Mouse (Mus musculus) heart, adult 9 months (tissue): ENCODE data around the gene Map7d2.
A peak's percentile ranks its signal among the peaks of the same experiment; 100 is the strongest.
"Not testable (repeated sequence)": the region's sequence is repeated elsewhere in the genome, so short reads cannot be mapped to it uniquely, and the experiment has no call there.

Source experiments
- DNase-seq, 2 experiments: peaks; one replicate each; pipeline ENCODE4 v3.0.0; 2022; ENCODE audit warnings: low spot score in 2 of 2

Gene Map7d2

DNA sequence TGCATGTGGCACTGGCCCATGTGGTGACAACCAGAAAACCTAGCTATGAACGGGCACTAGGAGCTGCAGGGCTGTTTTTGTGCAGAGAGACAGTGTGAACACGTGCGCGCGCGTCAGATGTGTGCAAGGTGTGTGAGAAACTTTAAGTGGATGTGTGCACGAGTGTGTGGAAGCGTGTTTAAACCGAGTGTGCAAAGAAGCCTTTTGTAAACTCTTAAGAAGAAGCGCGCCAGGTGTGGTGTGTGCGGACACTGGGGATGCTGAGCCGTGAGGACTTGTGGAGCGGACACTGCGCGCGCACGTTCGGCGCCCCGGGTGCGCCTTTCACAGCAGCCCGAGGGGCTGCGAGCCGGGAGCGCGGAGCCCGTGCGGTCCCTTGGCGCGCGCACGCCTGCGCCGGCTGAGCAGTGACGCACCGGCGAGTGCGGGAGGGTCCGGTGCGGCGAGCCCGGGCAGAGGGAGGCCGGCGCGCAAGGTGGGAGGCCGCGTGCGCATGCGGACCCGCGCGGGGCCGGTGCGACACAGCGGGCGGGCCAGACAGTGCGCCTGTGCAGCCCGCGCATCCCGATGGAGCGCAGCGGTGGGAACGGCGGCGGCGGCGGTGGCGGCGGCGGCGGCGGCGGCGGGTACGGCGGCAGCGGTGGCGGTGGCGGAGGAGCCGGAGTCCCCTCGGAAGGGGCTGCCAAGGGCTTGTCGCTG lies at the start of gene Map7d2:
Map7d2 (plus strand) TSS at position 443 of the 699 bp plus-strand sequence.
- no peak for DNase-seq

DNA sequence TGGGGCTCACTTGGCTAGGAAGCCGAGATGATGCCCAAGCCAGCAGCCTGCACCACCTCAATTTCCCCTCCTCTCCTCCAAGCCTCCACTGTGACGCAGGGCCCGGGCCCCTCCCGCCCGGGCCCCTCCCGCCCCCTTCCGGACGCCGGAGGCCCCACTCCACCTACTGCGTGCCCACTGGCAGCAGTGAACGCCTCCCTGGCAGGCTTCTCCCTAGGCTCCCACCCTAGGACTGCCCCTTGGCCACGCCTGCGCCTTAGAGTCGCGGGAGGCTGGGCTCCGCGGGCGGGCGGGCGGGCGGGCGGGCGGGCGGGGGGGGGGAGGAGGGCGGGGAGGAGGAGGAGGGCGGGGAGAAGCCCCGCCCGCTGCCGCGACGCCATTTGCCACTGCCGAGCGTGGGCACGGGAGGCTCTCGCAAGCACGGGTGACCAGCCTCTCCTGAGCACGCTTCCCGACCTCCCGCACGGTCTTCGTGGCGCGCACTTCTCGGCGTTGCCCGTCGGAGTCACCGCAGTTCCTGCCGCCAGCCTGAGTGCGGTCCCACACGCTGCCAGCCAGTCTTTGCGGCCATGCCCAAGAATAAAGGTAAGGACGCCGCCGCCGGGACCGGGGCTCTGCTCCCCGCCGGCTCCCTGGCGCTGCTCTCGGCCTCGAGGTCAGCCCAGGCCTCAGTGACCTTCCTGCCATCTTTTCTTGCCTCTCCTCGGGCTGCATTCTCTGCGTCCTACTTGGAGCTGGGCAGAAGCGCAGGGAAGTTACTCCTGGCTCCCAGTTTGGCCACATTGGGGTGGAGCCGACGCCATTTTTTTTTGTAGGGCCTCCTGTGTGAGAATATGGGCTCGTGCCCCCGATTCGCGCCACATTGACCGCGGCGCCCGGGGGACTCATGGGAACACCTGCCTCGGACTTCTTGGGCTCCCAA lies 42.3 kb upstream of the Map7d2 start, which contains the start of gene Eif1ax:
Eif1ax (plus strand) TSS at position 348 of the 922 bp plus-strand sequence.
- DNase-seq: peak; percentile 67 to 82

DNA sequence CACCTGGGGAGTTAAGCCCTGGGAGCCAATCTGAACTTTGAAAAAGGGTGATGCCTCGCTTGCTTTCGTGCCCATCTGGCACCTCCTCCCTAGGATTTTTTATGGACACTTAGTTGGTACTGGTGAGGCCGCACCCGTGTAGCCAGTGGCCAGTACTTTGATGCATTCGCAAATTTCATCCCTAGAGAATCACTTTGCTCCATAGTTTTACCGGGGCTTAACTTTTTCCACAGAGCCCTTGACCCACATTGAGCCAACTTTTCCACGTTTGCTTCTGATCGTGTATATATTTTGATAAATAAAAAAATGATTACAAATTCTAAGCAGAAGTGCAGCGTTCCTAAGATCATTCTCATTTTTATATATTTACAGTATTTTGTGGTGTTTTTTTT lies 41.6 kb upstream of the Map7d2 start:
- no peak for DNase-seq

DNA sequence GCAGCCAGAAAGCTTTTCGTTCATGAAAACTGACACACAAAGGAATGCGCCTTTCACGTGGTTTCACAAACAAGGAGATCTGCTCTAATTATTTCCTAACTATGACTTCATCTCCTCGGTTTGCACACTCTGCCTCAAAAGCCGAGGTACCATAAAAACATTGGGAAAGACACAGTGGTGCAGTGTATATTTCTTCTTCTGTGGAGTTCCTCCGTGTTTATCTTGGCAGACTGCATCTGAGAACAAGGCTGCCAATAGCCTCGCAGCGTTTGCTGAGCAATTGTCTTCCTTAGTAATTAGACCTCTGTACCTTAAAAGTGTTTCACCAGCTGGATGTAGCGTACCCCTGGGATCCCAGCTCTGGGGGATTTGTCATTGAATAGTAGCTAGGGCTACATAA lies 27.3 kb upstream of the Map7d2 start:
- no peak for DNase-seq

DNA sequence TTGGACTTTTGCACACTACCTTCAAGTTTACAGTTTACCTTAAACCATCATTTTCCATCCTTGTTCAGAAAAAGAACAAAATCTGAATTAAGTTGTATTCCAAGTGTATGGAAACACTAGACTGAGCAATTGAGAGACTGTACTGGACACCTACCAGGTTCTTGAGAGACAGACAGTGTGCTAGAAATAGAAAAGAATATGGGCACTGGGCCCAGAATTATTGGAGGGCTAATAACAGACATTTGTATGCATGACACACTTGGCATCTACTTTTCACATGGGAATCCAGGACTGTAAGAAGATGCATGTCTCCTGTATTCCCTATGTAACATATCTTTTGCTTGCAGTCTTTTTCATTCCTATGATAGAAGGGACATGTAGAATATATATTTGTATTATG lies 25.4 kb upstream of the Map7d2 start:
- DNase-seq: peak in 1 of 2 experiments; percentile 7

DNA sequence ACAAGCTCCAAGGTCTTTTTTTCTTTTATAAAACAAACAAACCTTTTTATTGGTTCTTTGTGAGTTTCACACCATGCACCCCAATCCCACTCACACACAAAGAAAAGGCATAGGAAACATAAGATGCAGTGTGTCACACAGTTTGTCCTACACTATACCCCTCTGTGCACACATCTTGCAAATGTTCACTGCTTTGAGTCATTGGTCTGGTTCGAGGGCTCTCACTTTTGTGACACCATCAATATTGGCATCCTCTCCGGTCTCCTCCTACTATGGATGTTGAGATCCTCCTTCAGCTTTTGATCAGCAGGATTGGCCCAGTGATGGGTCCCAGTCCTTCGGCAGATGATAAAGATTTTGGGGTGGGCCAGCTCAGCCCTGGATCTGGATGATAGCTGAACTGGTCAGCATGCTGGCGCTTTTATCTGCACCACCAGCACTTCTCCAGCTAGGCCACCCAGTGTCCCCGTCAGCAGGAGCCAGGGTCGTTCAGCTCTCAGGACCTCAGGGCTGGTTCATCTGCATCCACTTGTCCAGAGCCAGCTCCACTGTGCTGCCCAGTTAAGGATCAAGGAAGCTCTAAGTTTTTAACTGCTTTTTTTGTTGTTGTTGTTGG lies 23.9 kb upstream of the Map7d2 start:
- no peak for DNase-seq

DNA sequence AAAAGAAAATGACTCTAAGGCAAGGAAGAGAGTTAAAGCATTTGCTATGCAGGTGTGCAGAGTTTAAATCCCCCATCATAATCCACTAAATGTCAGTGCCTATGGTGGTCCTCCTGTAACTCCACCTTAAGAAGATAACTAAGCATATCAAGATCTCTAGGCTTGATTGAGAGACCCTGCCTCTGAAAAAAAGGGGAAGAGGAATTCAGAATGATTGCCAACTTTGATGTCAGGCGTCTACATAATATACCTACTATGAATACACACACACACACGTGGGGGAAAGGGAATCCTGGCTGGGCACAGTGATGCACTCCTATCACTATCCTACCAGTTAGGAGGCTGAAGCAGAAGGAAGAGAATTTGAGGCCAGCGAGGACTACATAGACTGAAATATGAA lies 23.1 kb upstream of the Map7d2 start:
- DNase-seq: no peak

DNA sequence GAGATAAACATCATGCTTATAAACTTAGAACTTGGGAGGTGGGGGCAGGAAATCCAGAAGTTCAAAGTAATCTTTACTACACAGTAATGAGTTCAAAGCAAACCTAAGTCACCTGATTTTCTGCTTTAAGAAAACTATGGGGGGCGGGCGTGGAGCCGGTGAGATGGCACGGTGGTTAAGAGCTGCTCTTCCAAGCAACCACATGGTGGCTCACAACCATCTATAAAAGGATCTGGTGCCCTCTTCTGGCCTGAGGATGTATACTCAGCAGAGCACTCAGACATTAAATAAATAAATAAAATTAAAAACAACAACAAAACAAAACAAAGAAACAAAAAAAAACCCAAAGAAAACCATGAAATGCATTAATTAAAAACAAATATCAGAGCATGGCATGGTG lies 5.1 kb upstream of the Map7d2 start:
- no peak for DNase-seq

DNA sequence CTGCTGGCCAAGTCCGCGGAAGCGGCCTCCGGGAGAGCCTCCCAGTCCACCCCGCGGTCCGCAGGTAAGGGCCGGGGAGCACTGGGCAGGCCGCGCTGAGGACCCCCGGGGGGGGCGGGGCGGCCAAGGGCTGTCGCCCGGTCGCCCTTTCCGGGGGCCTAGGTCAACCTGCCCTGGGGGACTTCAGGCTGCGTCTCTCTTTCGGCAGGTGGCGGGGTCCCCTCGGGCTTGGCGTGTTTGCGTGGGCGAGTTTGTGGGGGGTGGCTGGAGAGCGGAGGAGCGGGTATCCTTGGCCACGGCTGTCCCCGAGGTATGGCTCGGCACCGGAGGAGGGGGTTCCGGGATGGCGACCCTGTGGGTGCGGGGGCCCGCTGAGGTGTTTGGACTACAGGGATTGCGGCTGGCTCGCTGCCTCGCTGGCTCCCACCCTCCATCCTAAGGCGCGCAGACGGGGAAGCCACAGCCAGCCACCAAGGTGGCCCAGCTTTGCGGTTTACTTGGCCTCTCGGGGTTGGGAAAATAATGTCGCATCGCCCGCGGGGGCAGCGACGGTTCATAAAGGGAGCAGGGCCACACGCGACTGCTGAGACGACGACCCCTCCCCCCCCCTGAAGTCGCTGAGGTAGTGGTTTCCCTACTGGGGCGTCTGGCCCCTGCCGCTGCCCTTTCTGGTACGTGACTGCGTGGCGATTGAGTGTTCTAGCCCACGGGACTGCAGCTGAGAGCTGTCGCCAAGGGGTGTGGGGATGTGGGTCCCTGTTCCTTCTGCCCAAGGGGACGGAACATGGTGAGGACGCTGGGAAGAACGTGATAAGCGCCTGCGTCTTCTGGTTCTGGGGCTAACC lies 679 bp downstream of the Map7d2 start:
- DNase-seq: no peak

DNA sequence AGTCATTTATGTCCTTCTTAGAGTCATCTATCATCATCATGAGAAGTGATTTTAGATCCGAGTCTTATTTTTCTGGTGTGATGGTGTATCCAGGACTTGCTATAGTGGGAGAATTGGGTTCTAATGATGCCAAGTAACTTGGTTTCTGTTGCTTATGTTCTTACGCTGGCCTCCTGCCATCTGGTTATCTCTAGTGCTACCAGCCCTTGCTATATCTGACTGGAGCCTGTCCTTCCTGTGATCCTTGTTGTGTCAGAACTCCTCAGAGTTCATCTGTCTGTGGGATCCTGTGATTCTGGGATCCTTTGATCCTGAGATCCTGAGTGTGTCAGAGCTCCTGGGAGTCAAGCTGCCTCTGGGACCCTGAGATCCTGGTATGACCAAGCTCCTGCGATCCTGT lies 16.1 kb downstream of the Map7d2 start:
- not testable (repeated sequence) for DNase-seq

DNA sequence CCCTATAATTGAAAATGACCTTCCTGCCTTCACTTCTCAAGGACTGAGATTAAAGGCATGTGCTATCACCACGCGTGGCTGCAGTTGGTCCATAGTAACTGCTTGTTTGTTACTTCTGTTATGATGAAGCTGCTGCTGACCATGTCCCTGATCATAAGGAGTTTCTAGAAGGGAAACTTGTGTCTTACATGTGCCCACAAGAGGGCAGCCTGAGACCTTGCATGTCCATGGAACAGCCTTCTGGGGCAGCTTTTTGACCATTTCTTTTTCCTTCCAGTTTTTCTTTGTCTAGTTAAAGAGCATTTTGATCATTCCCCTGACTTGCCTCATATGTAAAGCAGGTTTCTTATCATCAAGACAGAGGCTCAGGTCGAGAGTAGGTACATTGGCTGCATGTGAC lies 27.8 kb downstream of the Map7d2 start:
- peak in 1 of 2 experiments; percentile 1 for DNase-seq

DNA sequence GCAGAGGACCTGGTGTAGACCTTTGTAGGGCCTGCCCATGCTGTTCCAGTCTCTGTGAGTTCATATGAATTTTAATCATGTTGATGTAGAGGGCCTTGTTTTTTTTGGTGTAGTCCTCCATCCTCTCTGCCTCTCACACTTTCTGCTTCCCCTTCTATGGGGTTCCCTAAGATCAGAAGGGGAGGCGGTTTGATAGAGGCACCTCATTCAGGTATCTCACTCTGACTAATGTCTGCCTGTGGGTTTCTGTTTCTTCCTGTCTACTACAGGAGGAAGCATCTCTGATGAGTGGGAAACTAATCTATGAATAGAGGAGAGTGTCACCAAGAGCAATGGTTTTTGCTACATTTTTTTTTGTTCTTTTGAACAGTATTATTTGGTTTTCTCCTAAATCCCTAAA lies 32.8 kb downstream of the Map7d2 start:
- DNase-seq: no peak

DNA sequence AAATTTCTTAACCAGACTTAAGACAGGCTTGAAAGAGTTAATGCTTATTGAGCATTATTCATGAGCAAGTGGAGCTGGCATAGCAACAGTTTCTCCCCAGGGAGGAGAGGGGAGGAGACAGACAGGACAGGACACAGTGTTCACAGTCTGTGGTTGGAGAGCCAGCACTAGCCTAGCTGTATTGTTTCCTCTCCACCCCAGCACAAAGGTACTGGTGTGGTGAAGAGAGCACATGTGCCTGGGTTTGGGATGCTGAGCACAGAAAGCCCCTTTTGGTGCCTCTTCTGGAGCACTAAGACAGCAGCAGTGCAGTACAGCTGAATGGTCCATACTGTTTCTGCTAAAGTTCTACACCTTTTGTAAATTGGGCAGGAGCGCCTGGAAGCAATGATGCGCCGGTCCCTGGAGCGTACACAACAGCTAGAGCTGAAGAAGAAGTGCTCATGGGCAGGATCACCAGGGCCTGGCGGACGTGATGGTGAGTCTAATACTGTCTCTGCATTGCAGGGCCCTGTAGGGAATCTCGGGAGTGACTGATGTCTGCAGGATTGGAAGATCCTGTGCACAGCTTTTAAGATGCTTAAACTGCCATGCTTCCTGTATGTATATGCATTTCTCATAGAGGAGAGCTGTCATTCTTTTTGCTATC lies 44.8 kb downstream of the Map7d2 start:
- DNase-seq: peak in 1 of 2 experiments; percentile 0

DNA sequence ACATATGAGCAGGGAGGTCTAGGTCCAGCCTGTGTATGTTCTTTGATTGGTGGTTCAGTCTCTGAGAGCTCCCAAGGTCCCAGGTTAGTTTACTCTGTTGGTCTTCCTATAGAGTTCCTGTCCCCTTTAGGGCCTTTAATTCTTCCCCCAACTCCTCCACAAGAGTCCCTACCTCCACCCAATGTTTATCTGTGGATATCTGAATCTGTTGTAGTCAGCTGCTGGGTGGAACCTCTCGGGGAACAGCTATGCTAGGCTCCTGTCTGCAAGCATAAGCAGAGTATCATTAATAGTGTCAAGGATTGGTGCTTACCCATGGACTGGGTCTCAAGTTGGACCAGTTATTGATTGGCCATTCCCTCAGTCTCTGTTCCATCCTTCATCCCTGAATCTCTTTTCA lies 60.4 kb downstream of the Map7d2 start:
- no peak for DNase-seq

DNA sequence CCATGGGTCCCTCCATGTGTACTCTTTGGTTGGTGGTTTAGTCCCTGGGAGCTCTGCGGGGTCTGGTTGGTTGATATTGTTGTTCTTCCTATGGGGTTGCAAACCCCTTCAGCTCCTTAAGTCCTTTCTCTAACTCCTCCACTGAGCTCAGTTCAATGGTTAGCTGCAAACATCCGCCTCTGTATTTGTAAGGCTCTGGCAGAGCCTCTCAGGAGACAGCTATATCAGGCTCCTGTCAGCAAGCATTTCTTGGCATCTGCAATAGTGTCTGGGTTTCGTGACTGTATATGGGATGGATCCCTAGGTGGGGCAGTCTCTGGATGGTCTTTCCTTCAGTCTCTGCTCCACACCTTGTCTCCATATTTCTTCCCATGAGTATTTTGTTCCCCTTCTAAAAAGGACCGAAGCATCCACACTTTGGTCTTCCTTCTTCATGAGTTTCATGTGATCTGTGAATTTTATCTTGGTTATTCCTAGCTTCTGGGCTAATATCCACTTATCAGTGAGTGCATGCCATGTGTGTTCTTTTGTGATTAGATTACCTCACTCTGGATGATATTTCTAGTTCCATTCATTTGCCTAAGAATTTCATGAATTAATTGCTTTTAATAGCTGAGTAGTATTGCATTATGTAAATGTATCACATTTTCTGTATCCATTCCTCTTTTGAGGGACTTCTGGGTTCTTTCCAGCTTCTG lies 64.0 kb downstream of the Map7d2 start:
- DNase-seq: not testable (repeated sequence)

DNA sequence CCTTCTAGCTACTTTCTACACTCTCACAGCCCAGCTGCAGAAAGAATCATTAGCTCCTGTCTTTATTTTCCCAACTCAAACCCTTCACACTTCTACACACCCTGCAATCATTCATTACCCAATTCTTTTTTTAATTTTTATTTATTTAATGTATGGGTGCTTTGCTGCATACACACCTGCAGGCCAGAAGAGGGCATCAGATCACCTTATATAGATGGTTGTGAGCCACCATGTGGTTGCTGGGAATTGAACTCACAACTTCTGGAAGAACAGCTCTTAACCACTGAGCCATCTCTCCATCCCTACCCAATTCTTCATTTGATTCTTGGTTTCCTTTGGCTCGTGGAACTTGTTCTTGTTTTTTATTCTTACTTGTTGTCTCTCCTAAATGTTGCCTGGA lies 69.9 kb downstream of the Map7d2 start:
- no peak for DNase-seq

DNA sequence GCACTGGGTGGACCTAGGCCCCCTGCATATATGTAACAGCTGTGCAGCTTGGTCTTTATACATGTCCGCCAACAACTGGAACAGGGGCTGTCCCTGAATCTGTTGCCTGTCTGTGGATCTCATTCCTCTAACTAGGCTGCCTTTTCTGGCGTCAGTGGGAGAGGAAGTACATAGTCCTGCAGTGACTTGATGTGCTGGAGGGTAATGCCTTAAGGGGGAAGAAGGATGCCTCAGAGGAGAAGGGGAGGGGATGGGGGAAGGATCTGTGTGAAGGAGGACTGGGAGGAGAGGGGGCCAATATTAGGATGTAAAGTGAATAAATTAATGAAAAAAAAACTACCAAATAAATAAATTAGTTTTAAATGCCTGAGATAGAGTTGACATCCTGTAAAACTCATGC lies 88.8 kb downstream of the Map7d2 start:
- DNase-seq: no peak

DNA sequence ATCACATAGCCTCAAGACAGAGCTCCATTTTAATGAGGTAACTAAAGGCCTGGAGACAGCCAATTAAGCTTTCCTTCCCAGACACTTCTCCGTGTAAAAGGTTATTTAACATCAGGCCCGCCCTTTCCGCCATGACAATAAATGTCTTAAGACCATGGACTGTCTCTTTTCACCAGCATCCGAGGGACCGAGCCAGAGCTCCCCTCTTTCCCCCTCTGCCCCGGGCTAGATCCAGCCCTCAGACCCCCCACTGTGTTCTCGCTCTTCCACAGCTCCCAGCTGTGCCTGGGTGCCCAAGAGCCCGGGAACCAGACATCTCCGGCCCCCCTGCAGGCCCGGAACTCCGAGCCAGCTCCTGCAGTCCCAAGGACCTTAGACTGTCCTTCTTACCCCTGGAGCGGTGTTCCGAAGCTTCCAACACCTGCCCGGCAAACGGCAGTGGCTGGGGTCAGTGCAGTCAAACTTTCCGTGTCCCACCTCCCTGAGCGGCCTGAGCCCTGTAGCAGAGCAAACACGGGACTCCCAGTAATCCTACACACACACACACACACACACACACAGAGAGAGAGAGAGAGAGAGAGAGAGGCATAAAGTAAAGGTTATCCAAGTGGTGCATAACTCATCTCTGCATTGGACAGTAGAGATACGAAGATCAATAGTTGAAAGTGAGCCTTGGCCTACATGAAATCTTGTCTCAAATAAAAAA lies 94.1 kb downstream of the Map7d2 start:
- no peak for DNase-seq

DNA sequence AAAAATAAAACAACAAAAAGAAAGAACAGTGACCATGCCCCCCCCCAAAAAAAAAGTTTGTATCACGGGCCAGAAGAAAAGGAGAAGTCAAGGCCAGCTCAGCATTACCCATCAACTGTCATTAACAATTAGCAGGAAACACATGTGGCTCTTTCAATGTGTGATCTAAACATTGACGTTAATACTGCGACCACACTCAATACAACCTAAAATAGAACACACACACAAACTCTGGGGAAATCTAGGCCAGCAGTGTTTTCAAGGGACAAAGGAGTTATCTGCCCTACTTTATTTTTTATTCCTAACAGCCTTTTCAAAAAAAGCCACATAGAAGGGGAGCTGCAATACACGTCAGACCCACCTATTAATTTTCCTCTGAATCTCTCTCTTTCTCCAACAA lies 94.7 kb downstream of the Map7d2 start:
- no peak for DNase-seq
